Mouse (Mus musculus) MEL (cell line): ENCODE measurements at regions not wholly inside any gene's neighbourhood (a gene's known extent, or its start where the extent isn't known, plus 50 kb on each side); places are given as distances from the start of the nearest gene placed in this dataset.

Experiments
- DNase-seq: peaks from one replicate; pipeline ENCODE4 v3.0.0; 2011; ENCODE audit warnings: low read depth, low spot score
- H3K27ac ChIP-seq: 2 replicates; pipeline ENCODE4 v1.5.1; 2012; ENCODE audit warnings: low read depth, mild to moderate bottlenecking, control low read depth, low read length, moderate library complexity; ENCODE audit not compliant: control insufficient read depth
- H3K27me3 ChIP-seq, 2 experiments: fragments of 150-350 bp in 1 of 2; sonication (generic) in 1 of 2; 2 replicates each; pipeline ENCODE4 v1.6.1; 2012; ENCODE audit warnings: low read length in 2 of 2, mild to moderate bottlenecking in 2 of 2, improper control_type of control experiment in 1 of 2, moderate library complexity in 1 of 2; ENCODE audit not compliant: insufficient read depth in 2 of 2, control insufficient read depth in 1 of 2
- H3K36me3 ChIP-seq, 2 experiments: 2 replicates each; pipeline ENCODE4 v1.6.1; 2012 to 2014; ENCODE audit warnings: low read length in 2 of 2, improper control_type of control experiment in 1 of 2, inconsistent platforms in 1 of 2, mild to moderate bottlenecking in 1 of 2; ENCODE audit not compliant: insufficient read depth in 2 of 2, control insufficient read depth in 1 of 2
- H3K4me1 ChIP-seq, 2 experiments: fragments of 150-350 bp in 1 of 2; sonication (generic) in 1 of 2; 2 replicates each; pipeline ENCODE4 v1.6.1; 2012; ENCODE audit warnings: low read length in 2 of 2, improper control_type of control experiment in 1 of 2, mild to moderate bottlenecking in 1 of 2; ENCODE audit not compliant: insufficient read depth in 2 of 2, control insufficient read depth in 1 of 2
- H3K4me3 ChIP-seq, 2 experiments: fragments of 150-350 bp in 1 of 2; sonication (generic) in 1 of 2; 2 replicates each; pipeline ENCODE4 v1.5.1; 2012; ENCODE audit warnings: low read depth in 2 of 2, low read length in 2 of 2, mild to moderate bottlenecking in 2 of 2, moderate library complexity in 2 of 2, control low read depth in 1 of 2, improper control_type of control experiment in 1 of 2; ENCODE audit not compliant: control insufficient read depth in 1 of 2, insufficient read depth in 1 of 2
- H3K79me2 ChIP-seq: 2 replicates; pipeline ENCODE4 v1.6.1; 2012; ENCODE audit warnings: mild to moderate bottlenecking, low read length, moderate library complexity; ENCODE audit not compliant: control insufficient read depth, poor library complexity, insufficient read depth
- H3K9ac ChIP-seq: 2 replicates; pipeline ENCODE4 v1.6.1; 2012; ENCODE audit warnings: low read depth, mild to moderate bottlenecking, control low read depth, low read length, moderate library complexity; ENCODE audit not compliant: control insufficient read depth, poor library complexity, severe bottlenecking
- H3K9me3 ChIP-seq: fragments of 150-350 bp; sonication (generic); replicated peaks from 2 replicates; pipeline ENCODE4 v1.6.1; 2012; ENCODE audit warnings: mild to moderate bottlenecking, low read length, improper control_type of control experiment, moderate library complexity; ENCODE audit not compliant: insufficient read depth
- CHD2 ChIP-seq: IDR thresholded peaks from 2 replicates; pipeline ENCODE4 v1.6.1; 2011; ENCODE audit warnings: low read length, improper control_type of control experiment
- ELF1 ChIP-seq: IDR thresholded peaks from 2 replicates; pipeline ENCODE4 v1.6.1; 2014; ENCODE audit warnings: low read depth, mild to moderate bottlenecking, inconsistent platforms, low read length, improper control_type of control experiment, moderate library complexity
- ETS1 ChIP-seq: IDR thresholded peaks from 2 replicates; pipeline ENCODE4 v1.6.1; 2012; ENCODE audit warnings: low read depth, mild to moderate bottlenecking, inconsistent platforms, low read length, improper control_type of control experiment, moderate library complexity
- GABPA ChIP-seq: IDR thresholded peaks from 2 replicates; pipeline ENCODE4 v1.6.1; 2012; ENCODE audit warnings: low read depth, mild to moderate bottlenecking, inconsistent platforms, low read length, improper control_type of control experiment, moderate library complexity
- HCFC1 ChIP-seq: IDR thresholded peaks from 2 replicates; pipeline ENCODE4 v1.6.1; 2012; ENCODE audit warnings: low read depth, mild to moderate bottlenecking, inconsistent platforms, low read length, improper control_type of control experiment, moderate library complexity
- JUND ChIP-seq: IDR thresholded peaks from 2 replicates; pipeline ENCODE4 v1.6.1; 2011; ENCODE audit warnings: low read depth, mild to moderate bottlenecking, improper control_type of control experiment, low read length
- MAFK ChIP-seq: IDR thresholded peaks from 2 replicates; pipeline ENCODE4 v1.6.1; 2011; ENCODE audit warnings: low read depth, mild to moderate bottlenecking, low read length, improper control_type of control experiment, borderline replicate concordance
- MEF2A ChIP-seq: IDR thresholded peaks from 2 replicates; pipeline ENCODE4 v1.6.1; 2014; ENCODE audit warnings: low read depth, mild to moderate bottlenecking, inconsistent platforms, low read length, improper control_type of control experiment; ENCODE audit not compliant: poor library complexity, insufficient replicate concordance, severe bottlenecking; ENCODE audit errors: extremely low read depth
- NELFE ChIP-seq: IDR thresholded peaks from 2 replicates; pipeline ENCODE4 v1.6.1; 2011; ENCODE audit warnings: low read depth, low read length, improper control_type of control experiment
- POLR2A ChIP-seq, 2 experiments: IDR thresholded peaks; 2 replicates each; pipeline ENCODE4 v1.6.1; 2011 to 2012; ENCODE audit warnings: low read length in 2 of 2, mild to moderate bottlenecking in 2 of 2, control low read depth in 1 of 2, improper control_type of control experiment in 1 of 2, low read depth in 1 of 2, moderate library complexity in 1 of 2; ENCODE audit not compliant: control insufficient read depth in 1 of 2, insufficient read depth in 1 of 2, poor library complexity in 1 of 2
- POLR2AphosphoS2 ChIP-seq: IDR thresholded peaks from 2 replicates; pipeline ENCODE4 v1.6.1; 2011; ENCODE audit warnings: low read length, improper control_type of control experiment
- RAD21 ChIP-seq: IDR thresholded peaks from 2 replicates; pipeline ENCODE4 v1.6.1; 2011; ENCODE audit warnings: mild to moderate bottlenecking, low read depth, low read length, improper control_type of control experiment
- RCOR1 ChIP-seq: IDR thresholded peaks from 2 replicates; pipeline ENCODE4 v1.6.1; 2012; ENCODE audit warnings: low read depth, mild to moderate bottlenecking, inconsistent platforms, low read length, improper control_type of control experiment
- SMC3 ChIP-seq: IDR thresholded peaks from 2 replicates; pipeline ENCODE4 v1.6.1; 2011; ENCODE audit warnings: low read depth, low read length, improper control_type of control experiment
- TAL1 ChIP-seq: IDR thresholded peaks from 2 replicates; pipeline ENCODE4 v1.6.1; 2012; ENCODE audit warnings: mild to moderate bottlenecking, inconsistent platforms, low read length, moderate library complexity, mixed read lengths
- TCF12 ChIP-seq: IDR thresholded peaks from 2 replicates; pipeline ENCODE4 v1.6.1; 2014; ENCODE audit warnings: low read depth, mild to moderate bottlenecking, inconsistent platforms, low read length, improper control_type of control experiment, moderate library complexity
- UBTF ChIP-seq: IDR thresholded peaks from 2 replicates; pipeline ENCODE4 v1.6.1; 2012; ENCODE audit warnings: low read depth, mild to moderate bottlenecking, inconsistent platforms, low read length, improper control_type of control experiment, moderate library complexity, borderline replicate concordance; ENCODE audit not compliant: insufficient read depth
- ZC3H11A ChIP-seq: IDR thresholded peaks from 2 replicates; pipeline ENCODE4 v1.6.1; 2012; ENCODE audit warnings: low read depth, mild to moderate bottlenecking, inconsistent platforms, low read length, improper control_type of control experiment
- ZMIZ1 ChIP-seq: IDR thresholded peaks from 2 replicates; pipeline ENCODE4 v1.6.1; 2012; ENCODE audit warnings: low read depth, mild to moderate bottlenecking, inconsistent platforms, low read length, improper control_type of control experiment, moderate library complexity
- ZNF384 ChIP-seq: IDR thresholded peaks from 2 replicates; pipeline ENCODE4 v1.6.1; 2012; ENCODE audit warnings: low read depth, mild to moderate bottlenecking, inconsistent platforms, low read length, improper control_type of control experiment

GRCm38 (mm10) chr15:56069511-56069910 is 1407.9 kb downstream of the Slc22a22 start (continued):
- no peak for TF ChIP-seq UBTF

DNA sequence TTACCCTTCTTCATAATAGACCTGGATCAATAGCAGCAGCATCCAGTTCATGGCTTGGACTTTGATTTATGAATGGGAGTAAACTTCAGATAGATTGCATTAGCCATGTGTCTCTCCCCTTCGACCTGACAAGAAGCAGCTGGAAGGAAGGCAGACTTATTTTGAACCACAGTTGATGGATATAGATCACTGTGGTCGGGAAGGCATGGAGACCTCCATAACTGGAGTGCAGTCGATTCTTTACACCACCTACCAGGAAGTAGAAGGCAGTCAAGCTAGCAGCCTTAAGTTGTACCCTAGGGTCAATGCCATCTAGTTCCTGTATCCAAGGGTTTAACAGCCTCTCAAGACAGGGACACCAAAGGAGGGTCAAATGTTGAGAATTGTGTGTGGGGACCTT is 1410.2 kb downstream of the Slc22a22 start:
- Histone ChIP-seq H3K27me3 (no peaks in the 10 kb centered on the region), H3K9ac (no peak overlapping the region), H3K4me3 (no peak overlapping the region), H3K27ac (no peak overlapping the region)
- no peak for DNase-seq
- TF ChIP-seq POLR2A (IDR thresholded peaks at IDR 0.05; ENCODE audit: control insufficient read depth in 1 of 2, insufficient read depth in 1 of 2, low read depth in 1 of 2, low read length in 2 of 2, poor library complexity in 1 of 2) = no peak
- TF ChIP-seq UBTF = no peak
- TF ChIP-seq MEF2A = no peak
- TF ChIP-seq TCF12 = no peak
- TF ChIP-seq ETS1 = no peak
- no peak for TF ChIP-seq GABPA
- no peak for TF ChIP-seq RCOR1
- TF ChIP-seq ZNF384 = no peak
- TF ChIP-seq, all 39 proteins: peak for 0
- H3K36me3 ChIP-seq = no peaks in the 10 kb centered on the region
- H3K4me1 ChIP-seq = no peaks in the 10 kb centered on the region
- H3K79me2 ChIP-seq = no peaks in the 10 kb centered on the region
- H3K9me3 ChIP-seq = no peaks in the 10 kb centered on the region

DNA sequence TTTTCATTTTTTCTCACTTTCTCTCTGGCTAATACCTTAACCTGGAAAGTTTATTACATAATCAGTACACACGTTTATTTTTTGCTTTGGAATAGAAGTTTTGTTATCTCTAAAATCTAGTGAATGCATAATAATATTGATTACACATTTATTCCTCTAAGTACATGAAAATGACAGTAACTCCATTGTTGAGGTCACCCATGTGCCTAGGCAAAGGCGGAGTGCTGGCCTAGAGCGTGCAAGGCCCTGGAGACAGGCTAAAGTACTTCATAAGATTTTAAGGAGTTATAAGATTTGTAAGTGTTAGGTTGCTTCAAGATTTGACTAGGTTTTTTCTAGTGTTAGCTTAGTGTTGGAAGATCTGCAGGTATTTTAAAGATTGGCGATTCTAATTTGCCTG is 1410.9 kb downstream of the Slc22a22 start:
- no peaks in the 10 kb centered on the region for H3K79me2 ChIP-seq
- no peaks in the 10 kb centered on the region for H3K9me3 ChIP-seq
- H3K4me1 ChIP-seq = no peaks in the 10 kb centered on the region
- H3K4me3 ChIP-seq = no peak overlapping the region
- H3K27ac ChIP-seq = no peak overlapping the region
- H3K9ac ChIP-seq = no peak overlapping the region
- no peak for DNase-seq
- no peaks in the 10 kb centered on the region for H3K36me3 ChIP-seq
- TF ChIP-seq POLR2AphosphoS2 (no peak), ETS1 (no peak), JUND (no peak), ELF1 (no peak), CHD2 (no peak), UBTF (no peak), ZMIZ1 (no peak), SMC3 (no peak), HCFC1 (no peak), TAL1 (no peak), ZC3H11A (no peak), RAD21 (no peak), MEF2A (no peak), RCOR1 (no peak), MAFK (no peak), NELFE (no peak)
- H3K27me3 ChIP-seq = no peaks in the 10 kb centered on the region
